Mouse (Mus musculus) kidney, adult 2 months (tissue): ENCODE measurements around the gene Apba3. TPM values are rescaled to one million over a fixed set of nuclear protein-coding genes. Genes with fewer than 3 reads are reported as not detected.

Source experiments
- DNase-seq: peaks from one replicate; pipeline ENCODE4 v3.0.0; 2021
- H3K27ac ChIP-seq: fragments of 200-500 bp; 2 replicates; pipeline ENCODE4 v1.5.1; 2012; ENCODE audit warnings: low read depth, low read length, control low read depth, inconsistent platforms; ENCODE audit not compliant: insufficient read depth
- H3K27me3 ChIP-seq: fragments of 200-500 bp; replicated peaks from 2 replicates; pipeline ENCODE4 v1.6.1; 2012; ENCODE audit warnings: mild to moderate bottlenecking, moderate library complexity, low read length, inconsistent platforms; ENCODE audit not compliant: control insufficient read depth, insufficient read depth
- H3K36me3 ChIP-seq: fragments of 200-500 bp; 2 replicates; pipeline ENCODE4 v1.6.1; 2012; ENCODE audit warnings: mild to moderate bottlenecking, moderate library complexity, low read length, inconsistent platforms; ENCODE audit not compliant: control insufficient read depth, insufficient read depth
- H3K4me1 ChIP-seq: fragments of 200-500 bp; 2 replicates; pipeline ENCODE4 v1.6.1; 2011; ENCODE audit warnings: low read length; ENCODE audit not compliant: control insufficient read depth, insufficient read depth
- H3K4me3 ChIP-seq: fragments of 200-500 bp; 2 replicates; pipeline ENCODE4 v1.5.1; 2011; ENCODE audit warnings: mild to moderate bottlenecking, low read depth, low read length, control low read depth; ENCODE audit not compliant: insufficient read depth
- CTCF ChIP-seq: fragments of 200-500 bp; conservative IDR thresholded peaks from 2 replicates; pipeline ENCODE4 v1.5.1; 2011; ENCODE audit warnings: low read depth, mild to moderate bottlenecking, control low read depth, low read length, moderate library complexity, mixed read lengths; ENCODE audit not compliant: insufficient read depth, insufficient read length
- POLR2A ChIP-seq: fragments of 200-500 bp; IDR thresholded peaks from one replicate; pipeline ENCODE4 v1.6.1; 2011; ENCODE audit warnings: low read depth, low read length, control low read depth
- WGBS: fragments of 180-500 bp; shearing (Covaris S2); methylation state at CpG from one replicate; pipeline ENCODE4 v1.1.7; 2018; 5-methylcytosine and 5-hydroxymethylcytosine counted together
- polyA plus RNA-seq: library from polyadenylated mRNA; depleted of rRNA; stranded (reverse); fragments of >200 nt; gene quantifications from 2 replicates; pipeline ENCODE4 v1.2.3, GENCODE M21; 2012

Gene Apba3
- polyA plus RNA-seq, 1 experiment: 142 TPM

DNA sequence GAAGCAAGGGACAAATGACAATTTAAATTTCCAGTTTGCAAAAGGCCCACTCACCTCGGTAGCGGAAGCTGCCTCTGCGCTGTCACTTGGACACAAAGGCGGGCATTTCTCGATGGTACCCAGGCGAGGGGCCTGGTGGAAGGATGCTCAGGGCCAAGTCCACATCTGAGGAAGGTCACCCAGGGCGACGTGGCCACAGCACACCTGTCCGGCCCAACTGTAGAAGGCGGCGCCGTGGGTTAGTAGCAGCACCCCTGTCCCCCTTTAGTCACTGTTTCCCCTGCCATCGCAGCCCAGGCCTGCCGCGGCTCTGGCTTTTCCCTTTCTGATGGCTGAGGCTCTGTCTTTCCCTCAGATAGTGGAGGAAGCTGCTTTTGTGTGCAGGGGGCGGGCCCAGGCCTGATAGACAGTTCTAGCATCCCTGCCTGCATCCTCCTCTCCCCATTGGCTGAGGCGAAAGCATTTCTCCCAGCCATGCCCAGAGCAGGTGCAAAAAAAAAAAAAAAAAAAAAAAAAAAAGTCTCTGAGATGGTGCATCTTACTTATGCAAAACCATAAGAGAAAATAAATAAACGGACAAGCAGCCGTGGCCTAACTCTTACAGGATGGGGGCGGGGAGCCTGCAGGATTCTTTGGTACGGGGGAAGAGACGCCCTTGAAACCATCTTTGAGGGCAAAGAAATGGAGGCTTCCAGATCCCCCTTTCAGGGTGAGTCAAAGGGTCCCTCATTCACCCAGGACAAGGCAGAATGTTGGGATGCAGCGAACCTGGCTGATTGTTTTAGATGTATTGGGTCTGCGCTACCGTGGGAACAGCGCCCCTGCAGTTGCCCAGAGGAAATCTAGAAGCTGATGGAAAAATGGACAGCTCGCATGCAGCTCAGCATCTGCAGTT is 36.1 kb upstream of the Apba3 start, which contains the start of gene Atcay:
TSS of gene Atcay (minus strand) at position 396 of the 895 bp plus-strand sequence.
- no peaks in the 10 kb centered on the region for H3K27me3 ChIP-seq
- 9% methylated on average over 27 of the region's 27 CpGs for WGBS
- DNase-seq: no peak
- no peak within 1 kb of the TSS for H3K4me3 ChIP-seq
- H3K27ac ChIP-seq: no peak within 1 kb of the TSS
- no peaks in the 10 kb centered on the region for H3K36me3 ChIP-seq
- 0 out of 2 replicates have a peak, but pooled peaks cover 3% of the 10 kb centered on the region for H3K4me1 ChIP-seq
- TF ChIP-seq POLR2A (no peak), CTCF (peak; percentile 64)

GRCm38 (mm10) chr10:81231436-81231835 is 35.3 kb upstream of the Apba3 start:
- DNase-seq: no peak
- WGBS: 38% methylated on average over 7 of the region's 7 CpGs

GRCm38 (mm10) chr10:81232580-81233225 is 34.1 kb upstream of the Apba3 start, which contains the start of gene Zfr2:
TSS of gene Zfr2 (plus strand) at chr10:81233155.
- H3K36me3 ChIP-seq: no peaks in the 10 kb centered on the region
- peak; percentile 52 for TF ChIP-seq POLR2A
- no peak for TF ChIP-seq CTCF
- no peaks in the 10 kb centered on the region for H3K27me3 ChIP-seq
- 8% methylated on average over 29 of the region's 29 CpGs for WGBS
- H3K4me3 ChIP-seq: peak within 1 kb of the TSS; percentile 69
- no peak within 1 kb of the TSS for H3K27ac ChIP-seq
- 0 out of 2 replicates have a peak, but pooled peaks cover 3% of the 10 kb centered on the region for H3K4me1 ChIP-seq
- DNase-seq: peak; percentile 93

More at GRCm38 (mm10) chr10:81231436-81231835, 35.3 kb upstream of the Apba3 start:
- TF ChIP-seq POLR2A: no peak
- TF ChIP-seq CTCF: no peak
- Histone ChIP-seq H3K36me3 (no peaks in the 10 kb centered on the region), H3K4me3 (no peak overlapping the region), H3K27me3 (no peaks in the 10 kb centered on the region), H3K4me1 (0 out of 2 replicates have a peak, but pooled peaks cover 3% of the 10 kb centered on the region), H3K27ac (no peak overlapping the region)

DNA sequence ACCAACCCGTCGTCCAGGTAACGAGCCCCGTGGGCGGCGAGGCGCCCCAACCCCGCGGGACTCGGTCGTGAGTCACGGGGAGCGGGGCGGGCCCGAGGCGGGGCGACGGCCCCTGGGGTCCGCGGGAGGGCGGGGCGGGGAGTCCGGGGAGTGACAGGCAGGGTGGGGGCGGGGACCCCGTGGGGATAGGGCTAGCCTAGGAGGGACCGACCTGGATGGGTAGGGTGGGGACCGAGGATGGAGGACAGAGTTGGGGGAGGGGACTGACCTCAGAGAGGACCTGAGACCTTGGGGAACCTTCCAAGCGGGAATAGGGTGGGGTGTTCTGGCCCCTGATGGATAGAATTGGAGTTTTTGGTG is 33.6 kb upstream of the Apba3 start:
- no peaks in the 10 kb centered on the region for H3K27me3 ChIP-seq
- 2% methylated on average over 28 of the region's 28 CpGs for WGBS
- peak overlapping the region; percentile 69 for H3K4me3 ChIP-seq
- H3K27ac ChIP-seq: no peak overlapping the region
- DNase-seq: no peak
- H3K36me3 ChIP-seq: no peaks in the 10 kb centered on the region
- 0 out of 2 replicates have a peak, but pooled peaks cover 3% of the 10 kb centered on the region for H3K4me1 ChIP-seq
- no peak for TF ChIP-seq POLR2A
- no peak for TF ChIP-seq CTCF

- no peak for DNase-seq
- H3K27me3 ChIP-seq: no peaks in the 10 kb centered on the region
- H3K36me3 ChIP-seq: no peaks in the 10 kb centered on the region
- WGBS: 82% methylated on average over 6 of the region's 6 CpGs
- TF ChIP-seq CTCF (no peak), POLR2A (no peak)
- H3K4me1 ChIP-seq: 0 out of 2 replicates have a peak, but pooled peaks cover 3% of the 10 kb centered on the region
- no peak overlapping the region for H3K4me3 ChIP-seq
- no peak overlapping the region for H3K27ac ChIP-seq
Measured at GRCm38 (mm10) chr10:81234206-81234605, 32.6 kb upstream of the Apba3 start.

- Histone ChIP-seq H3K27ac (no peak overlapping the region), H3K36me3 (no peaks in the 10 kb centered on the region), H3K4me1 (0 out of 2 replicates have a peak, but pooled peaks cover 3% of the 10 kb centered on the region), H3K4me3 (no peak overlapping the region), H3K27me3 (peaks cover 2% of the 10 kb centered on the region)
- no peak for TF ChIP-seq POLR2A
- TF ChIP-seq CTCF: no peak
- 83% methylated on average over 12 of the region's 12 CpGs for WGBS
- DNase-seq: no peak
Measured at GRCm38 (mm10) chr10:81236471-81237268, 30.1 kb upstream of the Apba3 start.
